Mouse (Mus musculus): Measurements from ENCODE around the gene Sv2c.

DNA sequence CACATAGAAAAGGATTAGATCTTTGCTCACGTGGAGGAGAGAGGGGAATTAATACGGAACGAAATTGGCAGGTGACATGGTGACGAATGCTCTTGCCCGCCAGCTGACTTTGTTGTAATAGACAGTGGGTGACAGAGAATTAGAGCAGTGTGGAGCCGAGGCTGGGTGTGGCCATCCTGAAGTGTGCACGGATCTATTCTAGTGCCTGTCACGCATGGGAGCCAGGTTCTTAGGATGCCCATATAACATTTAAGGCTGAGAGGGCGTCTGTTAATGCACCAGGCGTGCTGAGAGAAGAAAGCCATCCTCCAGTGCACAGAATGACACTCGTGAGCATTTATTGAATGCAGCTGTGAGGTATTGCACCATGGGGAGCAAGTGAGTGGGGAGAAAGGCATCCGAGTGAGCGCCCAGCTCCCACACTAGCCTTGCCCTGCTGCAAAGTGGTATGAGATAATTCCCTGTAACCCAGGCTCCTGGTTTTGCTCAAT, 48.3 kb upstream of the Sv2c start:
- TF ChIP-seq EP300 (IDR thresholded peaks at IDR 0.05; ENCODE audit: low read depth) = no peak
- no peak for TF ChIP-seq CTCF (IDR thresholded peaks at IDR 0.05; ENCODE audit: low read depth)
